Mouse (Mus musculus) embryonic fibroblast, embryonic 13.5 days (primary cell): ENCODE measurements around the gene Map2k1.

Source experiments
- CTCF ChIP-seq: IDR thresholded peaks from 2 replicates; pipeline ENCODE4 v1.5.1; 2011; ENCODE audit warnings: mild to moderate bottlenecking, control low read depth, low read length, moderate library complexity, borderline replicate concordance; ENCODE audit not compliant: insufficient read depth
- POLR2A ChIP-seq: IDR thresholded peaks from 2 replicates; pipeline ENCODE4 v1.6.1; 2011; ENCODE audit warnings: low read depth, mild to moderate bottlenecking, control low read depth, low read length, moderate library complexity

GRCm38 (mm10) chr9:64282404-64282987 lies 29.1 kb upstream of the Map2k1 start:
- TF ChIP-seq POLR2A (no peak), CTCF (no peak)
